Mouse (Mus musculus): ENCODE measurements around the gene Nfib.
A peak's percentile ranks its signal among the peaks of the same experiment; 100 is the strongest.

Nfib gene

GRCm38 (mm10) chr4:82443441-82443840, 262.1 kb downstream of the Nfib start:
- no peak for ATAC-seq (ENCODE audit: insufficient number of reproducible peaks, low FRiP score, low TSS enrichment)

GRCm38 (mm10) chr4:82443003-82443402, 262.5 kb downstream of the Nfib start:
- ATAC-seq (ENCODE audit: insufficient number of reproducible peaks, low FRiP score, low TSS enrichment) = no peak

- no peak for ATAC-seq (ENCODE audit: insufficient number of reproducible peaks, low FRiP score, low TSS enrichment)
These were observed 264.9 kb downstream of the Nfib start for GRCm38 (mm10) chr4:82440606-82441005.

- ATAC-seq (ENCODE audit: insufficient number of reproducible peaks, low FRiP score, low TSS enrichment) = no peak
These were observed 265.7 kb downstream of the Nfib start for GRCm38 (mm10) chr4:82439813-82440212.

- ATAC-seq (ENCODE audit: insufficient number of reproducible peaks, low FRiP score, low TSS enrichment) = no peak
These were observed 266.9 kb downstream of the Nfib start for GRCm38 (mm10) chr4:82438631-82439030.

- 0 out of 2 replicates have a peak, but pooled peaks have one; percentile 3 for ATAC-seq (ENCODE audit: insufficient number of reproducible peaks, low FRiP score, low TSS enrichment)
These were observed 267.8 kb downstream of the Nfib start for GRCm38 (mm10) chr4:82437533-82438318.

GRCm38 (mm10) chr4:82436656-82437055, 268.9 kb downstream of the Nfib start:
- ATAC-seq (ENCODE audit: insufficient number of reproducible peaks, low FRiP score, low TSS enrichment) = no peak

- no peak for ATAC-seq (ENCODE audit: insufficient number of reproducible peaks, low FRiP score, low TSS enrichment)
These were observed 269.8 kb downstream of the Nfib start for GRCm38 (mm10) chr4:82435716-82436115.

GRCm38 (mm10) chr4:82433926-82434705, 271.4 kb downstream of the Nfib start:
- no peak for ATAC-seq (ENCODE audit: insufficient number of reproducible peaks, low FRiP score, low TSS enrichment)

- ATAC-seq (ENCODE audit: insufficient number of reproducible peaks, low FRiP score, low TSS enrichment) = no peak
These were observed 273.7 kb downstream of the Nfib start for GRCm38 (mm10) chr4:82431831-82432230.

- no peak for ATAC-seq (ENCODE audit: insufficient number of reproducible peaks, low FRiP score, low TSS enrichment)
These were observed 274.7 kb downstream of the Nfib start for GRCm38 (mm10) chr4:82430802-82431201.

GRCm38 (mm10) chr4:82426224-82426623, 279.3 kb downstream of the Nfib start:
- no peak for ATAC-seq (ENCODE audit: insufficient number of reproducible peaks, low FRiP score, low TSS enrichment)

GRCm38 (mm10) chr4:82418241-82418640, 287.3 kb downstream of the Nfib start:
- no peak for ATAC-seq (ENCODE audit: insufficient number of reproducible peaks, low FRiP score, low TSS enrichment)

- ATAC-seq (ENCODE audit: insufficient number of reproducible peaks, low FRiP score, low TSS enrichment) = peak; percentile 67
These were observed 289.7 kb downstream of the Nfib start for GRCm38 (mm10) chr4:82415817-82416216.

- no peak for ATAC-seq (ENCODE audit: insufficient number of reproducible peaks, low FRiP score, low TSS enrichment)
These were observed 292.9 kb downstream of the Nfib start for GRCm38 (mm10) chr4:82412651-82413050.

GRCm38 (mm10) chr4:82411965-82412364, 293.6 kb downstream of the Nfib start:
- no peak for ATAC-seq (ENCODE audit: insufficient number of reproducible peaks, low FRiP score, low TSS enrichment)

- ATAC-seq (ENCODE audit: insufficient number of reproducible peaks, low FRiP score, low TSS enrichment) = no peak
These were observed 296.8 kb downstream of the Nfib start for GRCm38 (mm10) chr4:82408463-82409404.

GRCm38 (mm10) chr4:82406511-82406910, 299.0 kb downstream of the Nfib start:
- ATAC-seq (ENCODE audit: insufficient number of reproducible peaks, low FRiP score, low TSS enrichment) = no peak

GRCm38 (mm10) chr4:82405791-82406190, 299.8 kb downstream of the Nfib start:
- no peak for ATAC-seq (ENCODE audit: insufficient number of reproducible peaks, low FRiP score, low TSS enrichment)

GRCm38 (mm10) chr4:82403975-82404651, 301.4 kb downstream of the Nfib start:
- peak; percentile 77 for ATAC-seq (ENCODE audit: insufficient number of reproducible peaks, low FRiP score, low TSS enrichment)

Measured in cerebellum, adult (tissue).